Mouse (Mus musculus): ENCODE results near the gene Vmn2r85. TPM values are rescaled to one million over a fixed set of nuclear protein-coding genes. Genes with fewer than 3 reads are reported as not detected.

The Vmn2r85 gene
- total and polyA plus RNA-seq, 3 experiments: not detected

DNA sequence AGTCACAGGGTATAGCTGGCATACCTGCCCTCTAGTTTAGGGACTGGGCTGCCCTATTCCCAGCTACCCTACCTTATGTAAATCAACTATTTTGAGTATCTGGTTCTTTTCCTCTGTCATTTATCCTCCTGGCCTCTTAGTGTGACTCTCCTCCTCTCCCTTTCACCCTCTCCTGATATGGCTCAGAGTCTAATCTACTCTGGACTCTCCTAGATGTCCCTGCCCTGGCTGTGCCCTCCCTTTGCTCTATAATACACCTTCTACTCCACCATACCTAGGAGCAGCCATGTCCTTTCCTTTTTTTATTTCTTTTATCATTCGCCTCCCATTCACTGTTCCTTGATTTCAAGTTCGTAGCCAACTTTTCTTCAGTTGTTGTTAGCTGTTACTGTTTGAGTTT is 54.4 kb downstream of the Vmn2r85 start:
- Histone ChIP-seq H3K4me1 (ENCODE audit: control insufficient read depth in 1 of 2, insufficient read depth in 2 of 2) (peaks cover 0 to 16% of the 10 kb centered on the region in 2 experiments; a peak in 2 of 4 replicates), H3K9me3 (replicated peaks; ENCODE audit: low read length) (peaks cover 2% of the 10 kb centered on the region), H3K27ac (ENCODE audit: insufficient read depth, low read depth) (no peak overlapping the region), H3K79me2 (replicated peaks; ENCODE audit: control insufficient read depth, extremely low read depth, insufficient read depth, poor library complexity, severe bottlenecking) (no peaks in the 10 kb centered on the region), H3K4me2 (ENCODE audit: insufficient read depth, low read depth, poor library complexity, severe bottlenecking) (no peak overlapping the region), H3K4me3 (replicated peaks in 1 of 3; ENCODE audit: low read depth in 2 of 3, low read length in 2 of 3, poor library complexity in 1 of 3) (no peak overlapping the region), H3K27me3 (replicated peaks) (no peaks in the 10 kb centered on the region), H3K36me3 (replicated peaks in 1 of 2; ENCODE audit: control insufficient read depth in 1 of 2, insufficient read depth in 1 of 2, low read length in 1 of 2) (peaks cover 0 to 6% of the 10 kb centered on the region in 2 experiments), H3K9ac (ENCODE audit: insufficient read depth, low read depth) (no peak overlapping the region)
- TF ChIP-seq ELF1 (IDR thresholded peaks at IDR 0.05; ENCODE audit: low read depth, low read length) (no peak), ETS1 (conservative IDR thresholded peaks at IDR 0.05; ENCODE audit: low read depth, low read length) (no peak), NRF1 (IDR thresholded peaks at IDR 0.05; ENCODE audit: low read depth, low read length) (no peak), ZC3H11A (IDR thresholded peaks at IDR 0.05; ENCODE audit: low read depth, low read length) (no peak), MAFK (IDR thresholded peaks at IDR 0.05; ENCODE audit: insufficient replicate concordance, low read length) (no peak), IRF4 (IDR thresholded peaks at IDR 0.05; ENCODE audit: low read depth, low read length) (no peak), HCFC1 (IDR thresholded peaks at IDR 0.05; ENCODE audit: low read depth, low read length) (no peak), ZMIZ1 (IDR thresholded peaks at IDR 0.05; ENCODE audit: low read depth, low read length) (no peak), TCF12 (IDR thresholded peaks at IDR 0.05; ENCODE audit: low read depth, low read length) (no peak), MYC (IDR thresholded peaks at IDR 0.05; ENCODE audit: low read depth, low read length) (no peak), SMC3 (IDR thresholded peaks at IDR 0.05; ENCODE audit: low read depth, low read length) (no peak), PAX5 (IDR thresholded peaks at IDR 0.05; ENCODE audit: low read length) (no peak), MXI1 (IDR thresholded peaks at IDR 0.05; ENCODE audit: low read depth, low read length) (no peak), JUND (conservative IDR thresholded peaks at IDR 0.05; ENCODE audit: low read depth, low read length) (no peak), RAD21 (IDR thresholded peaks at IDR 0.05; ENCODE audit: low read depth, low read length) (no peak), RCOR1 (conservative IDR thresholded peaks at IDR 0.05; ENCODE audit: low read depth, low read length) (no peak), GABPA (IDR thresholded peaks at IDR 0.05; ENCODE audit: insufficient replicate concordance, low read depth, low read length) (no peak)
- in situ Hi-C loops (cut with MboI; ENCODE audit: low pct_ligation_motif_present, low pct_unique_long_range_greater_than_20kb, low sequenced_read_pairs) (no loop called here), dilution Hi-C loops (cut with MboI; ENCODE audit: extremely low pct_ligation_motif_present, extremely low pct_unique_long_range_greater_than_20kb, low sequenced_read_pairs) (no loop called here)
- no peak for DNase-seq (ENCODE audit: extremely low read depth)

GRCm38 (mm10) chr10:130372491-130373173 is 56.9 kb downstream of the Vmn2r85 start:
- TF ChIP-seq RCOR1 (conservative IDR thresholded peaks at IDR 0.05; ENCODE audit: low read depth, low read length): no peak
- TF ChIP-seq CHD1 (IDR thresholded peaks at IDR 0.05; ENCODE audit: low read depth, low read length): no peak
- no peak for TF ChIP-seq ELF1 (IDR thresholded peaks at IDR 0.05; ENCODE audit: low read depth, low read length)
- no peak for TF ChIP-seq JUN (IDR thresholded peaks at IDR 0.05; ENCODE audit: insufficient read depth, low read depth, low read length)
- no peak for TF ChIP-seq CHD2 (IDR thresholded peaks at IDR 0.05; ENCODE audit: low read length)
- Histone ChIP-seq H3K4me2 (ENCODE audit: insufficient read depth, low read depth, poor library complexity, severe bottlenecking) (no peak overlapping the region), H3K9me3 (replicated peaks; ENCODE audit: low read length) (peaks cover 4% of the 10 kb centered on the region), H3K36me3 (replicated peaks in 1 of 2; ENCODE audit: control insufficient read depth in 1 of 2, insufficient read depth in 1 of 2, low read length in 1 of 2) (peaks cover 0 to 13% of the 10 kb centered on the region in 2 experiments), H3K27ac (ENCODE audit: insufficient read depth, low read depth) (no peak overlapping the region), H3K79me2 (replicated peaks; ENCODE audit: control insufficient read depth, extremely low read depth, insufficient read depth, poor library complexity, severe bottlenecking) (no peaks in the 10 kb centered on the region), H3K9ac (ENCODE audit: insufficient read depth, low read depth) (no peak overlapping the region), H3K4me1 (ENCODE audit: control insufficient read depth in 1 of 2, insufficient read depth in 2 of 2) (peaks cover 0 to 11% of the 10 kb centered on the region in 2 experiments; a peak in 1 of 4 replicates), H3K4me3 (replicated peaks in 1 of 3; ENCODE audit: low read depth in 2 of 3, low read length in 2 of 3, poor library complexity in 1 of 3) (no peak overlapping the region), H3K27me3 (replicated peaks) (no peaks in the 10 kb centered on the region)
- dilution Hi-C loops (cut with MboI; ENCODE audit: extremely low pct_ligation_motif_present, extremely low pct_unique_long_range_greater_than_20kb, low sequenced_read_pairs): no loop called here
- in situ Hi-C loops (cut with MboI; ENCODE audit: low pct_ligation_motif_present, low pct_unique_long_range_greater_than_20kb, low sequenced_read_pairs): no loop called here
- DNase-seq (ENCODE audit: extremely low read depth): no peak
